Mouse (Mus musculus) olfactory bulb, adult 2 months (tissue): ENCODE measurements around the gene Fcnb. TPM values are rescaled to one million over a fixed set of nuclear protein-coding genes. Genes with fewer than 3 reads are reported as not detected.
A peak's percentile ranks its signal among the peaks of the same experiment; 100 is the strongest.

Source experiments
- H3K27ac ChIP-seq: fragments of 200-500 bp; 2 replicates; pipeline ENCODE4 v1.5.1; 2012; ENCODE audit warnings: low read depth, low read length; ENCODE audit not compliant: insufficient read depth
- H3K4me1 ChIP-seq: fragments of 200-500 bp; 2 replicates; pipeline ENCODE4 v1.6.1; 2012; ENCODE audit warnings: low read length; ENCODE audit not compliant: control insufficient read depth, insufficient read depth
- H3K4me3 ChIP-seq: fragments of 200-500 bp; 2 replicates; pipeline ENCODE4 v1.5.1; 2012; ENCODE audit warnings: mild to moderate bottlenecking, low read depth, low read length, moderate library complexity; ENCODE audit not compliant: insufficient read depth
- CTCF ChIP-seq: fragments of 200-500 bp; IDR thresholded peaks from 2 replicates; pipeline ENCODE4 v1.5.1; 2012; ENCODE audit warnings: low read depth, mild to moderate bottlenecking, low read length, moderate library complexity; ENCODE audit not compliant: insufficient read depth
- POLR2A ChIP-seq: fragments of 200-500 bp; IDR thresholded peaks from 2 replicates; pipeline ENCODE4 v1.6.1; 2012; ENCODE audit warnings: mild to moderate bottlenecking, low read depth, low read length, moderate library complexity; ENCODE audit not compliant: insufficient read depth
- WGBS: fragments of 180-500 bp; shearing (Covaris S2); methylation state at CpG from one replicate; pipeline ENCODE4 v1.1.7; 2018; 5-methylcytosine and 5-hydroxymethylcytosine counted together
- polyA plus RNA-seq: library from polyadenylated mRNA; stranded (reverse); fragments of >200 nt; gene quantifications from 2 replicates; pipeline ENCODE4 v1.2.4, GENCODE M21; 2012; ENCODE audit warnings: low replicate concordance; ENCODE audit not compliant: missing spikeins, insufficient read depth, insufficient read length

The Fcnb gene
- polyA plus RNA-seq, 1 experiment = not detected

DNA sequence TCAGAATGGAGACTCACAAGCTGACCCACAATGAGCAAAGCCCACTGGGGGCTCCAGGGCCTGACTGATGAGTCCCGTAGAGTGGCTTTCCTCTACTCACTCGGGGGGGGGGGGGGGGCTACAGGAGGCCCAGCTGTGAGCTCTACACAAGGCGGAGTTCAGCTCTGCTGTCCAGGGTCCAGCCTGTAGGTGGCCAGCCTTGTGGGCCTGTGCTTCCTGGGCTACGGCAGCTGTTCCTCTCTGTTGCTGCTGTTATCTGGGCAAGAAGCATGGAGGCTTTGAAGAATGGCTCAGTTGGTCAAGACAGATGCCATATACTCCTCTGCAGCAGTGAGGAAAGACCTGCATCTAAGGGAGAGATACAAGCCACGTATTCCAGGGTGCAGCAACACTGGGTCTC lies 24.1 kb upstream of the Fcnb start:
- Histone ChIP-seq H3K27ac (no peak overlapping the region), H3K4me1 (peaks cover 28% of the 10 kb centered on the region), H3K4me3 (no peak overlapping the region)
- TF ChIP-seq CTCF (no peak), POLR2A (no peak)
- WGBS = 78% methylated on average over 5 of the region's 5 CpGs

GRCm38 (mm10) chr2:28106002-28106401 lies 21.3 kb upstream of the Fcnb start:
- Histone ChIP-seq H3K4me1 (peaks cover 25% of the 10 kb centered on the region), H3K4me3 (no peak overlapping the region), H3K27ac (no peak overlapping the region)
- no peak for TF ChIP-seq CTCF
- TF ChIP-seq POLR2A = no peak
- WGBS = 84% methylated on average over 2 of the region's 2 CpGs

GRCm38 (mm10) chr2:28103653-28104052 lies 19.0 kb upstream of the Fcnb start:
- no peak for TF ChIP-seq CTCF
- TF ChIP-seq POLR2A = no peak
- Histone ChIP-seq H3K4me1 (peaks cover 38% of the 10 kb centered on the region), H3K4me3 (no peak overlapping the region), H3K27ac (no peak overlapping the region)
- WGBS = 63% methylated on average over 2 of the region's 2 CpGs

GRCm38 (mm10) chr2:28101892-28102291 lies 17.2 kb upstream of the Fcnb start:
- Histone ChIP-seq H3K27ac (peak overlapping the region; percentile 57), H3K4me3 (no peak overlapping the region), H3K4me1 (peaks cover 45% of the 10 kb centered on the region)
- 46% methylated on average over 2 of the region's 2 CpGs for WGBS
- no peak for TF ChIP-seq CTCF
- no peak for TF ChIP-seq POLR2A

GRCm38 (mm10) chr2:28100796-28101483 lies 16.3 kb upstream of the Fcnb start:
- Histone ChIP-seq H3K27ac (no peak overlapping the region), H3K4me1 (peaks cover 43% of the 10 kb centered on the region), H3K4me3 (no peak overlapping the region)
- TF ChIP-seq CTCF (no peak), POLR2A (no peak)
- WGBS = 89% methylated on average over 9 of the region's 9 CpGs

GRCm38 (mm10) chr2:28098547-28099505 lies 14.1 kb upstream of the Fcnb start:
- Histone ChIP-seq H3K27ac (no peak overlapping the region), H3K4me3 (no peak overlapping the region), H3K4me1 (peaks cover 37% of the 10 kb centered on the region)
- 3% methylated on average over 24 of the region's 24 CpGs for WGBS
- TF ChIP-seq POLR2A (no peak), CTCF (no peak)

DNA sequence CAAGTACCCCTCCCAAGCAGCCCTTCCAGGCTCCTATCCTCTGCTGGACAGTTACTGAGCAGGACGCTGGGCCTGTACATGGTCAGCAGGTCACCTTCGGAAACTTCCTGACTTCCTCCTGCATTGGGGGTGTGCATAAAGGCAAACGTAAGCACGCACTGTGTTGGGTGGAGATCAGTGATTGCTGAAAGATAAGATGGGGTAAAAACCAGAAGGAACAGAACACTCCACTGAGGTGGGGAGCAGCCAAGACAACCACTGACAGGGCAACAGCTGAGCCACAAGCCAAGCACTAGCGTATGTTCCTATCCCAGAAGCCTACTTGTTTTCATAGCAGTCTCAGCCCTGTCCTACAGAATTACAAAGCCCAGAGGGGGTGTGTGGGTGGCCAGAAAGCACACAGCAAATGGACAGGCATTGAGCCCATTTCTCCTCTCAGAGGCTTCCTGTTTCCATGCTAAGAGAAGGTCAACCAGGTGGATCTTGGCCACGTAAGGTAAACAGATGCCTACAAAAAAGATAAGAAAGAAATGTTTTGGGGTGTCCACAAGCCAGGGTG lies 12.1 kb upstream of the Fcnb start:
- no peak for TF ChIP-seq POLR2A
- no peak for TF ChIP-seq CTCF
- 92% methylated on average over 6 of the region's 6 CpGs for WGBS
- Histone ChIP-seq H3K4me3 (no peak overlapping the region), H3K27ac (no peak overlapping the region), H3K4me1 (peaks cover 30% of the 10 kb centered on the region)

DNA sequence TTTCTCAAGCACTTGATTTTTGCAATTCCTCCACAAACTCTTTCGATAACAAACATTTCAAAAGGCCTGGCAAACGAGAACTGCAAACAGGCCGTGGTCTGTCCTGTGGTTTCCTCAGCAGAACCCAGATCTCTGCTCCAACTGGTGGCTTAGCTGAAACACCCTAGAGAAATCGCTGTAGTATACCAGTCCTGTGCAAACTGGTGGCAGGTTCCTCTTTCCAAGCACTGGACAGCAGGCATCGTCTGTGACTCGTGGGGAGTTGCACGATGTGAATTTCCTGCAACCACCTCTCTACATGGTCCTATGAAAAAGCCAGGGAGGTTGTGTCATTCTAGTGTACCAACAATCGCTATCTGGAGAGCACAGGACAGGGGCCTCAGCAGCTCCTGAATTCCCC lies 7.4 kb upstream of the Fcnb start:
- WGBS = 94% methylated on average over 8 of the region's 8 CpGs
- no peaks in the 10 kb centered on the region for H3K4me1 ChIP-seq
- H3K27ac ChIP-seq = no peak overlapping the region
- no peak overlapping the region for H3K4me3 ChIP-seq
- TF ChIP-seq CTCF = no peak
- no peak for TF ChIP-seq POLR2A

DNA sequence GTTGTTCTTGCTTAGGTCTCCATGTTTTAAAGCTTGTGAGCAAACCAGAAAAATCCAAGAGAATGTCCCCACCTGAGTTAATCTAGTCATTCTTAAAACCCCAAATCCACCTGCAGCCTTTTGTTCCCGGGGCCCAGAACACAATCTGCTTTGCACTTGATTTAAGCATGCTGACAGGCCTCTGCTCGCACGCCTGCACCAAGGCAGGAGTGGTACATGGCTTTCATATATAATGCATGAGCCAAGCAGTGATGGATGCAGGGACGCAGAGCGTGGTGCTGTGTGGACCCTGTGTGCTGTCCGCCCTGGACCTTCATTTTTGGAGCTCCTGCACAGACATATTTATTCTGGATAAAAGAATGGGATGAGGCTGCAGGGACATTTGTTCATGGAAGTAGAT lies 6.4 kb upstream of the Fcnb start:
- Histone ChIP-seq H3K4me3 (no peak overlapping the region), H3K27ac (no peak overlapping the region), H3K4me1 (no peaks in the 10 kb centered on the region)
- no peak for TF ChIP-seq CTCF
- no peak for TF ChIP-seq POLR2A
- WGBS = 92% methylated on average over 6 of the region's 6 CpGs
